Mouse (Mus musculus) small intestine, adult 2 months (tissue): ENCODE data around the gene Vav1. TPM values are rescaled to one million over a fixed set of nuclear protein-coding genes. Genes with fewer than 3 reads are reported as not detected.
A peak's percentile ranks its signal among the peaks of the same experiment; 100 is the strongest.

Experiments
- H3K27ac ChIP-seq: fragments of 200-500 bp; 2 replicates; pipeline ENCODE4 v1.5.1; 2012; ENCODE audit warnings: low read depth, low read length, control low read depth, inconsistent platforms; ENCODE audit not compliant: insufficient read depth
- H3K27me3 ChIP-seq: fragments of 200-500 bp; 2 replicates; pipeline ENCODE4 v1.6.1; 2012; ENCODE audit warnings: mild to moderate bottlenecking, moderate library complexity, low read length, inconsistent platforms; ENCODE audit not compliant: control insufficient read depth, insufficient read depth
- H3K36me3 ChIP-seq: fragments of 200-500 bp; 2 replicates; pipeline ENCODE4 v1.6.1; 2012; ENCODE audit warnings: mild to moderate bottlenecking, low read length, control low read depth, inconsistent platforms; ENCODE audit not compliant: control insufficient read depth, insufficient read depth
- H3K4me1 ChIP-seq: fragments of 200-500 bp; 2 replicates; pipeline ENCODE4 v1.6.1; 2012; ENCODE audit warnings: low read length, inconsistent platforms, mixed read lengths; ENCODE audit not compliant: control insufficient read depth, insufficient read depth, insufficient read length
- H3K4me3 ChIP-seq: fragments of 200-500 bp; 2 replicates; pipeline ENCODE4 v1.5.1; 2012; ENCODE audit warnings: low read depth, mild to moderate bottlenecking, control low read depth, inconsistent platforms, low read length, moderate library complexity
- CTCF ChIP-seq: fragments of 200-500 bp; IDR thresholded peaks from 2 replicates; pipeline ENCODE4 v1.5.1; 2012; ENCODE audit warnings: low read depth, mild to moderate bottlenecking, control low read depth, inconsistent platforms, low read length, moderate library complexity, mixed read lengths; ENCODE audit not compliant: insufficient replicate concordance, insufficient read length; ENCODE audit errors: extremely low read depth
- POLR2A ChIP-seq: fragments of 200-500 bp; IDR thresholded peaks from 2 replicates; pipeline ENCODE4 v1.6.1; 2012; ENCODE audit warnings: low read depth, mild to moderate bottlenecking, control low read depth, inconsistent platforms, low read length, moderate library complexity
- WGBS: fragments of 180-500 bp; shearing (Covaris S2); methylation state at CpG from one replicate; pipeline ENCODE4 v1.1.7; 2018; 5-methylcytosine and 5-hydroxymethylcytosine counted together
- polyA plus RNA-seq: library from polyadenylated mRNA; depleted of rRNA; stranded (reverse); fragments of >200 nt; gene quantifications from 2 replicates; pipeline ENCODE4 v1.2.3, GENCODE M21; 2012; rRNA removed

The Vav1 gene
- polyA plus RNA-seq, 1 experiment = 6.1 TPM

- Histone ChIP-seq H3K36me3 (no peaks in the 10 kb centered on the region), H3K4me1 (no peaks in the 10 kb centered on the region), H3K27ac (no peak overlapping the region), H3K27me3 (no peaks in the 10 kb centered on the region), H3K4me3 (no peak overlapping the region)
- 86% methylated on average over 9 of the region's 9 CpGs for WGBS
- TF ChIP-seq POLR2A (no peak), CTCF (no peak)
Observed at GRCm38 (mm10) chr17:57351107-57351506, 72.2 kb downstream of the Vav1 start.

GRCm38 (mm10) chr17:57358441-57358840, 79.5 kb downstream of the Vav1 start, which contains the start of gene Adgre1:
Adgre1 (plus strand) TSS chr17:57358691.
- 38% methylated on average over 1 of the region's 1 CpGs for WGBS

GRCm38 (mm10) chr17:57359485-57360241, 80.8 kb downstream of the Vav1 start:
- no peaks in the 10 kb centered on the region for H3K27me3 ChIP-seq
- no peaks in the 10 kb centered on the region for H3K36me3 ChIP-seq
- TF ChIP-seq POLR2A (no peak), CTCF (no peak)
- no peak overlapping the region for H3K27ac ChIP-seq
- 81% methylated on average over 11 of the region's 11 CpGs for WGBS
- H3K4me1 ChIP-seq = no peaks in the 10 kb centered on the region
- H3K4me3 ChIP-seq = no peak overlapping the region

More at GRCm38 (mm10) chr17:57358441-57358840, 79.5 kb downstream of the Vav1 start, which contains the start of gene Adgre1:
- no peaks in the 10 kb centered on the region for H3K36me3 ChIP-seq
- peak within 1 kb of the TSS; percentile 46; the same call in 1 of the 2 replicates for H3K4me3 ChIP-seq
- H3K27ac ChIP-seq = 0 out of 2 replicates have a peak within 1 kb of the TSS, but pooled peaks have one; percentile 27
- H3K27me3 ChIP-seq = no peaks in the 10 kb centered on the region
- H3K4me1 ChIP-seq = no peaks in the 10 kb centered on the region
- no peak for TF ChIP-seq POLR2A
- TF ChIP-seq CTCF = no peak

Other genes with a start within 250 kb of the Vav1 start
- 32.3 and 66.4 TPM in 2 replicates for gene Khsrp, start 247.6 kb upstream of the Vav1 start, polyA plus RNA-seq
- gene Slc25a41, start 237.4 kb upstream of the Vav1 start, polyA plus RNA-seq = not detected in 2 replicates
- 184 and 395 TPM in 2 replicates for gene Crb3, start 220.0 kb upstream of the Vav1 start, polyA plus RNA-seq
- 13.3 and 14.3 TPM in 2 replicates for gene Slc25a23, start 219.2 kb upstream of the Vav1 start, polyA plus RNA-seq
- 9.1 and 13.6 TPM in 2 replicates for gene Dennd1c, start 200.6 kb upstream of the Vav1 start, polyA plus RNA-seq
- 3.3 TPM in 2 replicates for gene Tubb4a, start 191.3 kb upstream of the Vav1 start, polyA plus RNA-seq
- 2.3 and 2.6 TPM in 2 replicates for gene Tnfsf9, start 173.8 kb upstream of the Vav1 start, polyA plus RNA-seq
- gene Cd70, start 129.3 kb upstream of the Vav1 start, polyA plus RNA-seq = not detected in 2 replicates
- gene Tnfsf14, start 84.9 kb upstream of the Vav1 start, polyA plus RNA-seq = 0.79 and 0.98 TPM in 2 replicates
- gene C3, start 51.0 kb upstream of the Vav1 start, polyA plus RNA-seq = 17.9 and 40.9 TPM in 2 replicates
- 25.6 and 46.5 TPM in 2 replicates for gene Gpr108, start 30.7 kb upstream of the Vav1 start, polyA plus RNA-seq
- 11.0 and 30.3 TPM in 2 replicates for gene Trip10, start 29.6 kb upstream of the Vav1 start, polyA plus RNA-seq
- 2.4 and 4.1 TPM in 2 replicates for gene Adgre1, start 79.6 kb downstream of the Vav1 start, polyA plus RNA-seq